Mouse (Mus musculus) intestine, embryonic 14.5 days (tissue): Measurements from ENCODE around the gene 9930104L06Rik. TPM values are rescaled to one million over a fixed set of nuclear protein-coding genes. Genes with fewer than 3 reads are reported as not detected.

ENCODE experiments used
- ATAC-seq: fragments of 200-750 bp; cut with Nextera tagmentation; replicated peaks from 2 replicates; pipeline ENCODE4 v1.8.0; 2017; ENCODE audit warnings: low read depth, moderate number of reproducible peaks, moderate TSS enrichment, moderate library complexity; ENCODE audit not compliant: low FRiP score, low TSS enrichment
- DNase-seq: peaks from one replicate; pipeline ENCODE4 v3.0.0-alpha.2; 2018; ENCODE audit warnings: low spot score
- H3K27ac ChIP-seq: fragments of 300-500 bp; sonication (generic); 2 replicates; pipeline ENCODE4 v1.5.1; 2014; ENCODE audit warnings: low read depth, mild to moderate bottlenecking, control low read depth
- H3K27me3 ChIP-seq: fragments of 300-500 bp; sonication (generic); replicated peaks from 2 replicates; pipeline ENCODE4 v1.6.1; 2014; ENCODE audit warnings: low read length, control low read depth; ENCODE audit not compliant: control insufficient read depth, insufficient read depth
- H3K36me3 ChIP-seq: fragments of 300-500 bp; sonication (generic); 2 replicates; pipeline ENCODE4 v1.6.1; 2014; ENCODE audit warnings: low read length, control low read depth; ENCODE audit not compliant: control insufficient read depth, insufficient read depth
- H3K4me1 ChIP-seq: fragments of 300-500 bp; sonication (generic); replicated peaks from 2 replicates; pipeline ENCODE4 v1.6.1; 2014; ENCODE audit warnings: low read length, control low read depth, mixed read lengths; ENCODE audit not compliant: control insufficient read depth, insufficient read depth
- H3K4me2 ChIP-seq: fragments of 300-500 bp; sonication (generic); 2 replicates; pipeline ENCODE4 v1.6.1; 2014; ENCODE audit warnings: low read length
- H3K4me3 ChIP-seq: fragments of 300-500 bp; sonication (generic); 2 replicates; pipeline ENCODE4 v1.5.1; 2014; ENCODE audit warnings: low read depth, low read length, control low read depth, mixed read lengths
- H3K9ac ChIP-seq: fragments of 300-500 bp; sonication (generic); 2 replicates; pipeline ENCODE4 v1.6.1; 2014; ENCODE audit warnings: mild to moderate bottlenecking, low read length
- H3K9me3 ChIP-seq: fragments of 300-500 bp; sonication (generic); 2 replicates; pipeline ENCODE4 v1.6.1; 2016; ENCODE audit warnings: low read length, control low read depth; ENCODE audit not compliant: control insufficient read depth
- WGBS: fragments of 180-500 bp; shearing (Covaris S2); extraction: QIAGEN DNeasy Blood & Tissue Kit; methylation state at CpG from one replicate; pipeline ENCODE4 v1.1.7; 2014; 5-methylcytosine and 5-hydroxymethylcytosine counted together
- polyA plus RNA-seq: library from polyadenylated mRNA; unstranded; fragments of >200 nt; fragmentation: Nextera tagmentation; extraction: Ambion mirVana; gene quantifications from 2 replicates; pipeline ENCODE4 v1.2.1, GENCODE M21; 2014

Gene 9930104L06Rik
- polyA plus RNA-seq, 1 experiment from 2014 or later = 4.8 TPM

DNA sequence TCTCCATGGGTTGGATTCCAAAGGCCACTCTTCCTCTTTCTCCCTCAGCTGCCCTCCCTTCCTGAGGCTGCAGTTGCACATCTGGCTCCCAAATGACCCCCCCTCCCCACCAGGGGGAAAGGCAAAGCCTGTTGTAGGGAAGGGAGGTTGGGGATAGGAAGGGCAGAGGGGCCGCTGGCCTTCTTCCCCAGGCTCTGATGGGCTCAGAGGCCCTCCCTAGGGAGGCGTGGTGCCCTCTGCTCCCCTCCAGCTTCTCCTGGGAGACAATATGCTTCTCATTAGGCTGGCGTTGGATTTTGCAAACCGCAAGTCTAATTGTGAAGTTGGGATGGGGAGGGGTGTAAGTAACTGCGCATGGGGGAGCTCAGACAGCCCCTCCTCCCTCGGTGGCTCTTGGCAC lies 31.9 kb downstream of the 9930104L06Rik start:
- H3K27ac ChIP-seq = no peak overlapping the region
- no peak overlapping the region for H3K4me2 ChIP-seq
- no peaks in the 10 kb centered on the region for H3K36me3 ChIP-seq
- DNase-seq (no peak), ATAC-seq (no peak)
- no peaks in the 10 kb centered on the region for H3K27me3 ChIP-seq
- H3K4me1 ChIP-seq = no peaks in the 10 kb centered on the region
- H3K4me3 ChIP-seq = no peak overlapping the region
- H3K9ac ChIP-seq = no peak overlapping the region
- 73% methylated on average over 6 of the region's 6 CpGs for WGBS
- H3K9me3 ChIP-seq = no peaks in the 10 kb centered on the region

DNA sequence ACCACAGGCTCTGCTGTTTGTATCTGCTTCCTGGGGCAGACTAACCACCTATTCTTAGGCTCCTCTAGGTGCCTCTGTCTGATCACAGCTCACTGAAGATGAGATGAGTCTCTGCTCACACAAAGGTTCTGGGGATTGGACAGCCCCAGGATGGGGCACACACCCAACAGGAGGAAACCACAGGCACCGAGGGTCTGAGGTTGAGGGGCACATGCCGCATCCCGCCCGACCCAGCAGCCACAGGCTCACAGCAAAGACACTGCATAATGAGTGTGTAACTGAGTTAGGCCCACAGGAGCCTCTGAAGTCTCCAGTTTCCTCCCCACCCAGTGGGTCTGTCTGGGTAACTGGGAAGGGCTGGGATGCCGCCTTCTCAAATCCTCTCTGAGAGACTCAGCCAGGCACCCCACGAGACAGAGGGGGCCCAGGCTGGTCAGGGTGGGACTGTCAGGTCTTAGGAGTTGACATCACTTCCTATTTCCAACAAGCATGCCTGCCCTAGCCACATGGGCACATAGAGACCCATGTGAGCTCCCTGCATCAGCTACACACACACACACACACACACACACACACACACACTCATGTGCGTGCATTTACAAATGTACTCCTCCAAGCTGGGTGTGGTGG lies 32.5 kb downstream of the 9930104L06Rik start:
- Histone ChIP-seq H3K4me2 (no peak overlapping the region), H3K27me3 (no peaks in the 10 kb centered on the region), H3K4me3 (no peak overlapping the region), H3K9ac (no peak overlapping the region), H3K9me3 (no peaks in the 10 kb centered on the region), H3K27ac (no peak overlapping the region), H3K36me3 (no peaks in the 10 kb centered on the region), H3K4me1 (no peaks in the 10 kb centered on the region)
- WGBS = 71% methylated on average over 7 of the region's 7 CpGs
- DNase-seq (no peak), ATAC-seq (no peak)

DNA sequence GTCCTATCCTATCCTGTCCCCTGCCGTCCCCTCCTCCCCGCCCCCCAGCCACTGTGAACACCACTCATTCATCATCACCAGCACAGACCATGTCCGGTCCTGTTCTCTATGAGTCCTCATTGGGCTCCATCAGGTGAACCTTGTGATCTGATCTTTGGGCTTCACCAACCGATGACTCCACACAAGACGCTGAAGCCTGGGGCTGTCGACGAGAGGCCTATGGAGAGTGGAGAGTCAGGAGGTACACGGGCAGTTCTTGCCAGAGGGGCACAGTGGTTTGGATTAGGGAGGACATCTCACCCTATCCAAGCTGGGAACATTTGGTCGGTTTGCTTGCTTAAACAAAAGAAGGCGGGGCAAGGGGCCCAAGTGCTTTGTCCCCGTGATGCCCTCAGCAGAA lies 33.3 kb downstream of the 9930104L06Rik start:
- Histone ChIP-seq H3K27ac (no peak overlapping the region), H3K4me2 (no peak overlapping the region), H3K4me3 (no peak overlapping the region), H3K9me3 (no peaks in the 10 kb centered on the region), H3K27me3 (no peaks in the 10 kb centered on the region), H3K9ac (no peak overlapping the region), H3K4me1 (no peaks in the 10 kb centered on the region), H3K36me3 (no peaks in the 10 kb centered on the region)
- DNase-seq (no peak), ATAC-seq (no peak)
- WGBS = 64% methylated on average over 11 of the region's 11 CpGs

DNA sequence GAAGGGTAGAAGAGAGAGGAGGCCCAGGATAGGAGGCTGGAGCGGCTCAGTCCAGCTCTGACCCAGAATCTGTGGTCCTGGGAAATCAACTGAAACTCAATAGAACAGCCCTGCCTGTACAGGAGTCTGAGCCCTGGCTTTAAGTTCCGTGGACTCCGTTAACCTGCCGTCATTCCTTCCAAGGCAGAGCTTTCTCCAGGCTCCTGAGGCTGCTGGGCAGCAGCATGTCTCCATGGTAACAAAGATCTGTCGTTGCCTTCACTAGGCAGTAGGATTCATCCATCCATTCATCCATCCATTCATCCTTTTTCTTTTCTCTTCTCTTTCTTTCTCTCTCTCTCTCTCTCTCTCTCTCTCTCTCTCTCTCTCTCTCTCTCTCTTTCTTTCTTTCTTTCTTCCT lies 33.8 kb downstream of the 9930104L06Rik start:
- Histone ChIP-seq H3K4me2 (no peak overlapping the region), H3K27ac (no peak overlapping the region), H3K4me3 (no peak overlapping the region), H3K4me1 (no peaks in the 10 kb centered on the region), H3K9me3 (no peaks in the 10 kb centered on the region), H3K36me3 (no peaks in the 10 kb centered on the region), H3K9ac (no peak overlapping the region), H3K27me3 (no peaks in the 10 kb centered on the region)
- DNase-seq (no peak), ATAC-seq (no peak)
- 25% methylated on average over 5 of the region's 5 CpGs for WGBS

DNA sequence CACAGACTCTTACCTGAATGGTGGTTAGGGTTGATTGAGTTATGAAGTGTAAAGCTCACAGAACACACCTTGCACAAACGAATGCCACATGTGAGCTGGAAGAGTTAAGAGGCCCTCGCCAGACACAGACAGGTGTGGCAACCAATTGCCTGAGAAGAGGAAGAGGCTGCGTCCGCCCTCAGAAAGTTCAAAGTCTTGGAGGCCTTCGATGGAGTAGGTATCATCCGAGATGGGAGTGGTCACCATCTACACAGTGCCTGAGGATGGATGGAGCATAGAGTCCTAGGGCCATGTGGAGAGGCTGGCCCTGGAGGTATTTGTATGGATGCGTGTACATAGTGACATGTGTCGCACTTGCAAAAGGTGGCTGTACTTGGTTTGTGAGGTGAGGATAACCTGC lies 34.2 kb downstream of the 9930104L06Rik start:
- no peaks in the 10 kb centered on the region for H3K27me3 ChIP-seq
- no peak overlapping the region for H3K4me3 ChIP-seq
- H3K27ac ChIP-seq = no peak overlapping the region
- no peaks in the 10 kb centered on the region for H3K4me1 ChIP-seq
- 74% methylated on average over 8 of the region's 8 CpGs for WGBS
- DNase-seq (no peak), ATAC-seq (no peak; the same call in 1 of the 2 replicates)
- no peak overlapping the region for H3K9ac ChIP-seq
- H3K9me3 ChIP-seq = no peaks in the 10 kb centered on the region
- H3K36me3 ChIP-seq = no peaks in the 10 kb centered on the region
- H3K4me2 ChIP-seq = no peak overlapping the region

DNA sequence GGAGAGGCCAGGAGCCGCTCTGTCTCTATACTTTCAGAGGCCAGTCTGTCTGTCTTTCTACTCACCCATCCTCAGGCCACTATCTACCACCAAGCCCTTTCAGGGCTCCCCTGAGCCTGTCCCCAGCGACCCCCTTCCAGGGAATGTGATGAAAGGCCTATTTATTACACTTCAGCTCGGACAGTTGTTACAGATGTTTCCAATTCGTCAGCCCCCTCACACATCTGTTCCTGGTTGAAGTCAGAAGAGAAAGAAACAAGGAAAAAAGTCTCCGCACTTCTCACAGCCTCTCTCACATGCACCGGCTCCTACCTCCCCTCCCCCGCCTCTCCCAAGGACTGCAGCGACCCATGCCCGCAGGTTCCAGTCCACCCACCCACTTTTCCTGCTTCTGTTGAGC lies 35.5 kb downstream of the 9930104L06Rik start:
- WGBS = 52% methylated on average over 9 of the region's 9 CpGs
- Histone ChIP-seq H3K27ac (no peak overlapping the region), H3K4me3 (no peak overlapping the region), H3K4me1 (no peaks in the 10 kb centered on the region), H3K4me2 (no peak overlapping the region), H3K9me3 (no peaks in the 10 kb centered on the region), H3K36me3 (no peaks in the 10 kb centered on the region), H3K9ac (no peak overlapping the region), H3K27me3 (no peaks in the 10 kb centered on the region)
- DNase-seq (no peak), ATAC-seq (no peak)

DNA sequence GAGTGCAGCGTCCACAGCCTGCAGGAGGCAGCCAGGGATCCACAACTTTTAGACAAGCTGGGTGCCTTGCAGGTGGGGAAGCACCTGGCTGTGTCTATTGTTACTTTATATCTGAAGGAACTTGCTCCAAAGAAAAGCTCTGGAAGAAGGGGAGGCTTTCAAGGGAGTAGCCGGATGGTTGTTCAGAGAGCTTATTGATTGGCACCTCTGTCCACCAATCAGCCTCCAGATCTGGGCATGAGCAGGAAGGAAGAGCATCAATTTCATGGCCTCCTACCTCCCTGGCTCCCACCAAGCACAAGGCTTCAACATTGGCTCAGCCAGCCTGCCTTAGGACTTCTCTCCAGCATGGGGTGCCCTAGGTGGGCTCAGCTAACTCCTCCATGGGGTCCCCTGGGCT lies 36.4 kb downstream of the 9930104L06Rik start:
- H3K9me3 ChIP-seq = no peaks in the 10 kb centered on the region
- H3K4me2 ChIP-seq = no peak overlapping the region
- no peak for ATAC-seq
- no peak overlapping the region for H3K9ac ChIP-seq
- no peak for DNase-seq
- 85% methylated on average over 2 of the region's 2 CpGs for WGBS
- no peaks in the 10 kb centered on the region for H3K36me3 ChIP-seq
- H3K27me3 ChIP-seq = 0 out of 2 replicates have a peak, but pooled peaks cover 2% of the 10 kb centered on the region
- H3K4me1 ChIP-seq = no peaks in the 10 kb centered on the region
- no peak overlapping the region for H3K27ac ChIP-seq
- H3K4me3 ChIP-seq = no peak overlapping the region

DNA sequence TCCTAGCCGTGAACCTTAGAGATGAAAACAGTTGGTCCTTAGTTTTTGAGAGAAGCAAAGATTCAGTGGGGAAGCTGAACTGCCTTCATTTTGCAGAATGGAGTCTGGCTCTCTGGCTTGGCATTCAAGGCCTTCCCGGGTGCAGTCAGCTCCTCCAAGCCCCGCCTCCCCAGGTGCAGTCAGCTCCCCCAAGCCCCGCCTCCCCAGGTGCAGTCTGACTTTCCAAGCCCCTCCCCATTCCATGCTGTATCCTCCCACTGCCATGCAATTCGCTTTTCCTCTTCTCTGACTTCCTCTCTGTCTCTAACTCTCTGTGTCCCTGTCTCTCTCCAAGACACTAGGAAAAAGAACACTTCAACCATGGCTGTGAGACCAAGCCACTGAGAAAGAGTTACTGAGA lies 41.4 kb downstream of the 9930104L06Rik start:
- H3K9me3 ChIP-seq = no peaks in the 10 kb centered on the region

DNA sequence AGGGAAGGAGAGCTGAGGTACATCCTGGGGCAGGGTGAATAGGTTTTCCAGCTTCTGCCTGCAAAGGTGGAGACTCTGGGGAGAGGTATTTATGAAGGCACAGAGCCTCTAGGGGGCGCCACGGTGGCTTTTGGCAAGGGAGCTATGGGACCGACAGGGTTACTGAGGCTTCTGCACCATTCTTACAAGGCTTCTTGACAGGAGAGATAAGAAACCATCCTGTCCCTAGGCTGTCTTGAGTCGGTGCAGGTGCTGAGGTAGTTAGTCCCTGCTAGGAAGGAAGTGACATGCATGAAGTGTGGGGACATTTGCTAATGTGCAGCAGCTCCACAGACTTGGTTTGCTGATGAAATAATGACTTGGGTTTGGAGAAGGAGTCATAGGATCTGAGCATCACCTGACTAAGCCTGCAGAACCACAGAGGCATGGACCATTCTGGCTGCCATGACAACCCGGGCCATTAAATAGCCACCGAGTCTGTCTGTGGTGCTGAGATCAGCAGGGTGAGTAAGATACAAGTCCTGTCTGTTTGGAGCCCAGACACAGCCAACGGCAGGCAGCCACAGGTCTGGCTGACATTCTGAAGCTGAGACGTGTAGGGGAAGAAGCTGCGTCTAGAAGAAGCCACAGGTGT lies 47.2 kb downstream of the 9930104L06Rik start:
- H3K4me1 ChIP-seq = peaks cover 23% of the 10 kb centered on the region
- no peak overlapping the region for H3K9ac ChIP-seq
- H3K4me2 ChIP-seq = no peak overlapping the region
- H3K4me3 ChIP-seq = no peak overlapping the region
- H3K9me3 ChIP-seq = no peaks in the 10 kb centered on the region
- no peak overlapping the region for H3K27ac ChIP-seq
- no peak for ATAC-seq
- 18% methylated on average over 9 of the region's 9 CpGs for WGBS
- no peaks in the 10 kb centered on the region for H3K36me3 ChIP-seq
- DNase-seq = no peak
- H3K27me3 ChIP-seq = peaks cover 70% of the 10 kb centered on the region

More for the DNA sequence above, 41.4 kb downstream of the 9930104L06Rik start:
- Histone ChIP-seq H3K4me3 (no peak overlapping the region), H3K36me3 (no peaks in the 10 kb centered on the region), H3K4me1 (no peaks in the 10 kb centered on the region), H3K27me3 (peaks cover 15% of the 10 kb centered on the region), H3K4me2 (no peak overlapping the region), H3K9ac (no peak overlapping the region), H3K27ac (no peak overlapping the region)
- DNase-seq (no peak), ATAC-seq (peak; percentile 27; the same call in 1 of the 2 replicates)
- 26% methylated on average over 5 of the region's 5 CpGs for WGBS
